Mouse (Mus musculus): ENCODE results near the gene Add3. TPM values are rescaled to one million over a fixed set of nuclear protein-coding genes. Genes with fewer than 3 reads are reported as not detected.
A peak's percentile ranks its signal among the peaks of the same experiment; 100 is the strongest.

The Add3 gene
- 106 and 109 TPM in 2 replicates for polyA plus RNA-seq (2015; fragmentation: Nextera tagmentation; extraction: Ambion mirVana)

DNA sequence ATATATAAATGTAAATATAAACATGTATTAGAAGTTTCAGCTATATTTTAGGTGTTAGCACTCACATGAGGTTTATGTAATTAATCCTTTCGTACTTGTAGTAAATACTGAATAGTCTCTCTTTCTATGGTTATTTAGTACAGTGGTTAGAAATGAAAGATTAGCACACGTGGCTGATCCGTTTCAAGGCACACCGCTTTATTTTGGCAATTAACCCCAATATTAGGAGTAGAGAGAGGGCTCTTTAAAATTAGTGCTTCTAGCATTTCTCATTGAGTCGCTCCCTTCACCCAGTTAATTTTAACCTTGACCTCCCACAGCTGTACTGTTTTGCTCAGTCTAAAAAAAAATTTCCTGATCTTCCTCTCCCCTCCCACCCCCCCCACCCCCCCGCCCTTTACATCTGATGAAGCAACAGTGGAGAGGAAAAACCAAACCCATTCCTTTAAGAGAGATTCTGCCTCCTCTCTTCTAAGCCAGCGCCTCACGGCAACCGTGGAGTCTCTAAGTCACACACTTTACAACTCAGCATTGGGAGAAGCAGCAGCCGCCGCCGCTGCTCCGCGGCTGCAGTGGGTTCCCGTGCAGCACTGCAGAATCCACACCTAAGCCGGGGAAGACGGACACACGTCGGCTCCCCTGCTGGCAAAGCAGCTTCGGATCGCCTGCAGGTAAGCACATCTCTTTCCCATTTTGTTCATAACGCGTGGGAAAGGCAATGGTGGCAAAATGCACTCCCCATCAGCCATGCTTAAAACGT lies at the start of gene Add3:
Gene Add3, plus strand, starts transcription at position 400 of the 760 bp plus-strand sequence.
- Histone ChIP-seq H3K9me3 (no peaks in the 10 kb centered on the region), H3K27me3 (no peaks in the 10 kb centered on the region), H3K9ac (peak within 1 kb of the TSS; percentile 68), H3K4me2 (peak within 1 kb of the TSS; percentile 64), H3K36me3 (no peaks in the 10 kb centered on the region), H3K4me3 (peak within 1 kb of the TSS; percentile 66), H3K4me1 (peaks cover 44% of the 10 kb centered on the region), H3K27ac (peak within 1 kb of the TSS; percentile 97)
- no peak for ATAC-seq (ENCODE audit: borderline replicate concordance, extremely low read depth, low FRiP score, low TSS enrichment)
- 5% methylated on average over 24 of the region's 24 CpGs for WGBS

DNA sequence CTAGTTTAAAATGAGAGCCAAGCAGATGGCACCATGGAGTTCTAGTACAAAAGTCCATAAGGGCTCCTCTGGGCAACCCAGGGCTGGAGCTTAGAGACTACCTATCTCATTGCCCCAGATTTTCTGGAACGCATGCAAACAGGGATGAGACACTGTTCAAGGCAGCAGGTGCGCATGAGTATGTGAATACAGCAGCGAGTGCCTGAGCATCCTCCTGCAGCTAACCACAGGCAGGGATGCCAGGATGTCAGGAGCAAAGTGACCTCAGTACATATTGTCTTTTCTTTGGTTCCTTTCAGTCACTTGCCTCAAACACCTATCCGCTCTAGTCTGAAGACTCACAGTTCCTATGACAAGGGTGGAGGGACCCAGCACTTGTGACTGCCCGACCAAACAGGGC lies 49.6 kb upstream of the Add3 start:
- no peaks in the 10 kb centered on the region for H3K36me3 ChIP-seq
- 88% methylated on average over 5 of the region's 5 CpGs for WGBS

DNA sequence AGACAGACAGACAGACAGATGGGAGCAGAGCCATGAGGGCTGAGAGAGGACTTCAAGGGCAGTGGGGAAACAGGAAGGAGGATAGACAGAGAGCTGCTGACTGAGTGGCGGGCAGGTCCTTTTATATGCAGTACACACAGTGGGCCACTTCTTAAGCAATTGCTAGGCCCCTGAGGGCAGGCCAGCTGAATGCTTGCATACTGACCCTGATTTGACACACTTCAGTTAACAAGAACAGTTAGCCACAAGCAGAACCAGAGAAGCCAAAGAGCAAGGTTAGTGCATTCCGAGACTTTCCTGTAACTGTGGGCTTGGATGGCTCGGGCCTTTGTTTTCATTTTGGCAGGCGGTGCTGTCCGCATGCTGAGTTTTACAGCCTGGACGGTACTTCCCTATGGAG lies 48.0 kb upstream of the Add3 start:
- H3K27ac ChIP-seq, result no peak overlapping the region
- no peak overlapping the region for H3K4me3 ChIP-seq
- no peaks in the 10 kb centered on the region for H3K36me3 ChIP-seq
- no peaks in the 10 kb centered on the region for H3K27me3 ChIP-seq
- no peaks in the 10 kb centered on the region for H3K9me3 ChIP-seq
- ATAC-seq (ENCODE audit: borderline replicate concordance, extremely low read depth, low FRiP score, low TSS enrichment), result no peak
- no peak overlapping the region for H3K4me2 ChIP-seq
- no peak overlapping the region for H3K9ac ChIP-seq
- H3K4me1 ChIP-seq, result peaks cover 42% of the 10 kb centered on the region
- 87% methylated on average over 6 of the region's 6 CpGs for WGBS

More for the DNA sequence above, 49.6 kb upstream of the Add3 start:
- no peak overlapping the region; the same call in 1 of the 2 replicates for H3K27ac ChIP-seq
- peaks cover 58% of the 10 kb centered on the region for H3K4me1 ChIP-seq
- no peaks in the 10 kb centered on the region for H3K27me3 ChIP-seq
- H3K4me3 ChIP-seq, result no peak overlapping the region
- ATAC-seq (ENCODE audit: borderline replicate concordance, extremely low read depth, low FRiP score, low TSS enrichment), result no peak
- no peak overlapping the region for H3K4me2 ChIP-seq
- no peaks in the 10 kb centered on the region for H3K9me3 ChIP-seq
- no peak overlapping the region for H3K9ac ChIP-seq

GRCm38 (mm10) chr19:53093294-53093693 lies 46.9 kb upstream of the Add3 start:
- Histone ChIP-seq H3K36me3 (no peaks in the 10 kb centered on the region), H3K4me3 (no peak overlapping the region), H3K4me2 (no peak overlapping the region), H3K27me3 (no peaks in the 10 kb centered on the region), H3K9ac (no peak overlapping the region), H3K27ac (no peak overlapping the region), H3K9me3 (no peaks in the 10 kb centered on the region), H3K4me1 (peaks cover 32% of the 10 kb centered on the region)
- 36% methylated on average over 3 of the region's 3 CpGs for WGBS
- no peak for ATAC-seq (ENCODE audit: borderline replicate concordance, extremely low read depth, low FRiP score, low TSS enrichment)

DNA sequence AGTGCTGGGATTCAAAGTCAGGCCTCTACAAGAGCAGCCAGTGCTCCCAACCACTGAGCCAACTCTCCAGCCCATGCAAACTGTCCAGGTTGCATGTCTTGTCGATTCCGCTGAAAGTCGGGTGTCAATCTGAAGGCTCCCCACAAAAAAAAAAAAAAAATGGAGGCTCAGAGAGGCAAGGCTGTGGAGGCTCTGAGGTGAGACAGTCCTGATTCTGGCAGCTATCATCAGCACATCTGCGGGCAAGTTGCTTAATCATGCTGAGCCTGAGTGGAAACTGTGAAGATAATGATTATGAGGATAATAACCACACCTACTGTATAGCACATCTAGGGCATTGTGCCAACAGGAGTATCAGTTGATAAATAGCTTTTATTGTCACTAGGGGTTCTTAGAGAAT lies 45.6 kb upstream of the Add3 start:
- Histone ChIP-seq H3K36me3 (no peaks in the 10 kb centered on the region), H3K27ac (no peak overlapping the region), H3K27me3 (no peaks in the 10 kb centered on the region), H3K4me2 (no peak overlapping the region), H3K9ac (no peak overlapping the region), H3K4me3 (no peak overlapping the region), H3K4me1 (peaks cover 21% of the 10 kb centered on the region; the same call in 1 of the 2 replicates), H3K9me3 (no peaks in the 10 kb centered on the region)
- no peak for ATAC-seq (ENCODE audit: borderline replicate concordance, extremely low read depth, low FRiP score, low TSS enrichment)
- 81% methylated on average over 4 of the region's 4 CpGs for WGBS

DNA sequence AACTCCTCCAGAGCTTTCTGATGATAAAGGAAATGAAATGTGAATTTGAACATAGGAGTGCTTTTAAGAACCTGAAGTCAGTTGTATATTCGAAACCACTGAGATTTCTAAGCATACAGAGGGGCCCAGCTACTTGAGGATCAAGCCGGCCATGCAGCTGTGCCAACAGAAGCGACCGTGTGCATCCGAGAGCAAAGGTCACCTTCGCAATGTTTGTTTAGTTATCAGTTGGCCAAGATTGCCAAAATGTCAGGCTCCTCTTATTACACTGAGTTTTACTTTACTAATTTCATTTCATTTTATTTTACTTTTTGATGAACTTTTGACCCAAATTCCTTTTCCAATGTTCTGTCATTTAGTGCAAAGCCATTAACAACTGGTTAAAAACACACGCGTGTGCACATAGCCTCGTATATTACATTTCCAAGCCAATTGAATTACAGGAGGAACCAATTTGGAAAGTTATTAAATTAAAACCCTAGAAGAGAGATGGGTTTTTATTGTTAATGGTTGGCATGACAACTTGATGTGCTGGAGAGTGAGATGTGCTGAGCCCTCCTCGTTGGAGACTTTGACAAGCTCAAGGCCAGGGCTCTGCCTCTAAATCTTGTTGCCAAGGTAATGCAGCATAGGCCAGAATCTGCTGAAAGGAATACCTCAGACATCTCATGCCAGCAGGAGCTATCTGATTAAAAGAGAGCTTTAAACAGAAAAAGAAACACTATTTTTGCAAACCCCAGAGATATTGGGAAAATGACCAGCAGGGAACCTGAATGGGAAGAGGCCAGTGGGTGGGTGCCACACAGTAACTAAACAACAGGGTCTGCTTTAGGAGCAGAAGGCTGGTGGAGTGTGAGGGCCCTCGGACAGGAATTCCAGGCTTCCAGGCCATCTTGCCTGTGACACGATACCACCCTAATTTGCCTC lies 38.6 kb upstream of the Add3 start:
- no peak overlapping the region for H3K4me3 ChIP-seq
- 45% methylated on average over 12 of the region's 12 CpGs for WGBS
- no peaks in the 10 kb centered on the region for H3K27me3 ChIP-seq
- no peak overlapping the region for H3K9ac ChIP-seq
- H3K36me3 ChIP-seq, result no peaks in the 10 kb centered on the region
- H3K27ac ChIP-seq, result peak overlapping the region; percentile 60
- H3K9me3 ChIP-seq, result no peaks in the 10 kb centered on the region
- H3K4me2 ChIP-seq, result no peak overlapping the region
- peaks cover 41% of the 10 kb centered on the region for H3K4me1 ChIP-seq
- no peak for ATAC-seq (ENCODE audit: borderline replicate concordance, extremely low read depth, low FRiP score, low TSS enrichment)

GRCm38 (mm10) chr19:53105374-53106090 lies 34.7 kb upstream of the Add3 start:
- H3K9me3 ChIP-seq, result no peaks in the 10 kb centered on the region
- H3K4me3 ChIP-seq, result 0 out of 2 replicates have a peak overlapping the region, but pooled peaks have one; percentile 10

DNA sequence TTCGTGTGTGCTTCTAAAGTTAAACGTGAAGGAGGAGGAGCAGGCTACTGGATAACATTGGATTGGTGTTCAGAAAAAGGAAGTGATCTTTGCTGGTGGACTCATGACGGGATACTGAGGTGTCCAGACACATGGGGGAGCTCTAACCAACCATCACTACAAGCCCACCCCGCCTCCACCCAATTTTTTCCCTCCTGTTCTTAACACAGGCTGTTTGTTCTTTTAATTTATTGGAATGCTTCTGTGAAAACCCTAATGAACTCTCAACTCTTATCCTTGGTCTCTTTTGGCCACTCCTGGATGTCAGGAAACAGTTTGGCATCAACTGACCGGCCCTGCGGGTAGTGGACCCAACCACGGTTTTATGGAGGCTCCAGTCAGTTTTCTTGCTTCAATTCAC lies 33.3 kb upstream of the Add3 start:
- no peaks in the 10 kb centered on the region for H3K36me3 ChIP-seq
- H3K9ac ChIP-seq, result no peak overlapping the region
- no peak for ATAC-seq (ENCODE audit: borderline replicate concordance, extremely low read depth, low FRiP score, low TSS enrichment)
- H3K4me3 ChIP-seq, result no peak overlapping the region
- H3K27ac ChIP-seq, result peak overlapping the region; percentile 25
- no peaks in the 10 kb centered on the region for H3K9me3 ChIP-seq
- H3K4me2 ChIP-seq, result no peak overlapping the region
- WGBS, result 64% methylated on average over 7 of the region's 7 CpGs
- peaks cover 40% of the 10 kb centered on the region for H3K4me1 ChIP-seq
- no peaks in the 10 kb centered on the region for H3K27me3 ChIP-seq

More at GRCm38 (mm10) chr19:53105374-53106090, 34.7 kb upstream of the Add3 start:
- Histone ChIP-seq H3K4me2 (peak overlapping the region; percentile 41; the same call in 1 of the 2 replicates), H3K4me1 (peaks cover 52% of the 10 kb centered on the region), H3K27me3 (no peaks in the 10 kb centered on the region), H3K9ac (no peak overlapping the region), H3K27ac (peak overlapping the region; percentile 62), H3K36me3 (no peaks in the 10 kb centered on the region)
- WGBS, result 33% methylated on average over 26 of the region's 26 CpGs
- peak; percentile 77 for ATAC-seq (ENCODE audit: borderline replicate concordance, extremely low read depth, low FRiP score, low TSS enrichment)

- no peaks in the 10 kb centered on the region for H3K36me3 ChIP-seq
- H3K27me3 ChIP-seq, result no peaks in the 10 kb centered on the region
- WGBS, result 45% methylated on average over 18 of the region's 18 CpGs
- peaks cover 33% of the 10 kb centered on the region for H3K4me1 ChIP-seq
- peak overlapping the region; percentile 25 for H3K27ac ChIP-seq
- H3K9me3 ChIP-seq, result no peaks in the 10 kb centered on the region
- ATAC-seq (ENCODE audit: borderline replicate concordance, extremely low read depth, low FRiP score, low TSS enrichment), result no peak
- no peak overlapping the region for H3K4me3 ChIP-seq
- H3K9ac ChIP-seq, result no peak overlapping the region
- H3K4me2 ChIP-seq, result no peak overlapping the region
Measured at GRCm38 (mm10) chr19:53107361-53108247, 32.6 kb upstream of the Add3 start.

DNA sequence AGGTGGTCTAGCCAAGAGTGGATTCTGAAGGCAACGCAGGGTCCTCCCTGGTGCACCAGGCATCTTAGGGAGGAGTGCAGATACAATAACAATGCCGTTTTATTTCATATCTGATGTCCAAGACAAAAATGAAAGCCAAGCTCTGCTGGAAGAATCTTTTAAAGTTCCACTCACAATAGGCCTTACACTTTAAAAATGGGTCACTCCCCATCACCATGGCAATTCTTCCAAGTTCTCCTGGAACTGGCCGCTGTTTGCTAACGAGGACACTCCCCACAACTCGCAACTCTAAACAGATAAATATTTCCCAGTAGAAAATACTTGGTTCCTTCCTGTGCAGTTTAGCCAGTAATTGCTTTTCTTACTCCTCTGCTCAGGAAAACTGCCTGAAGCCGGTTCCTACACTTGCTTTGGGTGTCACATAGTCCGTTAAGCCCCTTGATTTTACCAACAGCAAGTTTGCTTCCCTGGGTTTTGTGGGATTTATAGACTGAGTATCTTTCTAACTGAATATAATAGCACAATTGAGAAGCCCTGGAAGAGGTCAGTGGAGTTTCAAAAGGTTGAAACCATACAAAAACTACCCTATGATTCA lies 28.1 kb upstream of the Add3 start:
- 57% methylated on average over 7 of the region's 7 CpGs for WGBS
- no peak overlapping the region for H3K27ac ChIP-seq
- peaks cover 11% of the 10 kb centered on the region for H3K4me1 ChIP-seq
- H3K4me2 ChIP-seq, result no peak overlapping the region
- H3K9ac ChIP-seq, result no peak overlapping the region
- H3K4me3 ChIP-seq, result no peak overlapping the region
- H3K9me3 ChIP-seq, result no peaks in the 10 kb centered on the region
- ATAC-seq (ENCODE audit: borderline replicate concordance, extremely low read depth, low FRiP score, low TSS enrichment), result no peak
- no peaks in the 10 kb centered on the region for H3K27me3 ChIP-seq
- H3K36me3 ChIP-seq, result no peaks in the 10 kb centered on the region

Measured in lung, embryonic 15.5 days (tissue).